In the genomic region with DNA sequence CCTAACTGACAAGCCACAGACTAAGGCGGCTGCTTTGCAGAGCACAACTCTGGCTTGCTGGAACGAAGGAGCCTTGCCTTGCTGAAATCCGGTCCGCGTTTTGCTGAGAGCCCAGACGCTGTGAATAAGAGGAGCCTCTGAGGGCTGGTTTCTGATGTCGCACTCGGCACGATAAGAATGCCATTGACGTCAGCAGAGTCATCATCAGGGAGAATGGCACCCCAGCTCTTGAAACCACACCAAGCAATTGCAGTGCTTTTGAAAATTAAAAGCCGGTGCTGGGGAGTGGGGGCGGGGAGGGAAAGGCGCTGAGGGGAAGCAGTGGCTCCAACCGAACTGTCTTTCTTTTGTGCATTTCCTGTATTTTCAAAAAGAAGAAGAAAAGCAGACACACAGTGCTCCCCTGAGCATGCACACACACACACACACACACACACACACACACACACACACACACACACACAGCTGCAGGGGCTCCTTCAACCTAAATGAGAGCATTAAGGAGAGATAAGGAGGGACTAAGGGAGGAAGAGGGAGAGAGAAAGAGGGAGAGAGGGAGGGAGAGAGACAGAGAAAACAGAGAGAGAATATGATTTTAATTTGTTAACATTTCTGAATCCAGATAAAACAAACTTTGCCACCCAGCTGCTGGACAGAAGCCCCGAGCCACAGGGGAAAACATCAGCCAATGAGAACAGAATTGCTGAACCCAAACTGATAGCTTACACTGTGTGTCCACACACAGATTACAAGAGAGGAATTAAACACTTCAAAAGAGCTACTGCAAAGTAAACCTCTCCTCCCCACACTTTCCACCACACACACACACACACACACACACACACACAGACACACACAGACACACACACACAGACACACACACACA, we compare ENCODE assay signal across 8 mouse cellular contexts.
DNase-seq lines count a peak whose midpoint lies in the region; ATAC-seq lines count a peak whose summit lies in the region.

No protein-coding gene starts in this region.

- H3K4me2 ChIP-seq in intestine, embryonic 16.5 days (ENCODE audit: low read depth, low read length) = peak overlapping the region; percentile 56

- H3K9me3 ChIP-seq in intestine, embryonic 16.5 days (ENCODE audit: control insufficient read depth, low read length) = no peaks in the 10 kb centered on the region

- intact Hi-C loops in left cerebral cortex, postnatal 25 days (cut with DNase I) = loop anchor here (5.0 kb wide), 2 partner anchors 80 to 380 kb away; no protein-coding TSS in a partner anchor

- H3K9ac ChIP-seq in intestine, embryonic 16.5 days (ENCODE audit: low read depth, low read length) = peak overlapping the region; percentile 60

- H3K4me3 ChIP-seq in intestine, embryonic 16.5 days (ENCODE audit: low read length) = peak overlapping the region; percentile 28

- peak overlapping the region; percentile 91 for H3K27ac ChIP-seq in intestine, embryonic 16.5 days (ENCODE audit: low read length)

- peaks cover 22% of the 10 kb centered on the region for H3K4me1 ChIP-seq in intestine, embryonic 16.5 days (ENCODE audit: control insufficient read depth, insufficient read depth, low read length)

- no peaks in the 10 kb centered on the region for H3K36me3 ChIP-seq in intestine, embryonic 16.5 days (ENCODE audit: control insufficient read depth, insufficient read depth, low read length)

- no peaks in the 10 kb centered on the region for H3K27me3 ChIP-seq in intestine, embryonic 16.5 days (replicated peaks; ENCODE audit: control insufficient read depth, insufficient read depth, low read length)

- peak; percentile 95 for ATAC-seq in intestine, embryonic 16.5 days

- under 1% methylated on average over 15 of the region's 15 CpGs for WGBS in intestine, embryonic 16.5 days

- peak; percentile 95 for DNase-seq in adrenal gland, postnatal 10 days
- peak; percentile 89 for DNase-seq in embryo, embryonic 9.5 days (ENCODE audit: extremely low spot score)
- peak; percentile 60 to 89 for DNase-seq in gastrocnemius, postnatal 4 days (ENCODE audit: low spot score in 2 of 2)
- peak; percentile 93 to 98 for DNase-seq in left cerebral cortex, postnatal 25 days (ENCODE audit: low spot score in 2 of 2)
- DNase-seq in mesoderm, embryonic 11.5 days (ENCODE audit: low read depth, low spot score) = peak; percentile 96
- DNase-seq in right cerebral cortex, postnatal 25 days = peak; percentile 91
- DNase-seq in urinary bladder, postnatal 36 days (ENCODE audit: low spot score in 2 of 2) = peak; percentile 89 to 90

Comparison
In these comparisons a context has a peak if more than half of its experiments do, and no peak if none do; other contexts are left out.
1. Peak in every context shown above with its lines: DNase-seq, ATAC-seq, H3K4me3 ChIP-seq and H3K27ac ChIP-seq.